Mouse (Mus musculus) gastrocnemius, adult 18-20 months (tissue): Measurements from ENCODE around the gene Pigb. TPM values are rescaled to one million over a fixed set of nuclear protein-coding genes. Genes with fewer than 3 reads are reported as not detected.

Source experiments
- DNase-seq: peaks from one replicate; pipeline ENCODE4 v3.0.0; 2021; ENCODE audit warnings: low spot score
- microRNA-seq: library from miRNA; unstranded; fragments of <30 nt; microRNA quantifications from one replicate; pipeline ENCODE4 v1.2.0, GENCODE M21; 2021
- total RNA-seq, 2 experiments: library from RNA; stranded (reverse); gene quantifications; 2 replicates each; pipeline ENCODE4 v1.2.3; 2021

The Pigb gene
- total RNA-seq, 2 experiments from 2014 or later, result 3.3 to 3.7 TPM

GRCm38 (mm10) chr9:72996167-72996566 lies 44.0 kb downstream of the Pigb start:
- DNase-seq, result peak; percentile 18

- DNase-seq, result no peak
Observed at GRCm38 (mm10) chr9:72992576-72992975, 47.6 kb downstream of the Pigb start.

- no peak for DNase-seq
Observed at GRCm38 (mm10) chr9:72991420-72991819, 48.8 kb downstream of the Pigb start.

- DNase-seq, result no peak
Observed at GRCm38 (mm10) chr9:72988706-72989105, 51.5 kb downstream of the Pigb start.

- DNase-seq, result no peak
Observed at GRCm38 (mm10) chr9:72987703-72988102, 52.5 kb downstream of the Pigb start.

GRCm38 (mm10) chr9:72985250-72986220 lies 54.6 kb downstream of the Pigb start, which contains the start of the genes Ccpg1os and Ccpg1:
Gene Ccpg1os, minus strand, starts transcription at chr9:72985382.
Gene Ccpg1, plus strand, starts transcription at chr9:72985429.
- peak; percentile 95 for DNase-seq

- no peak for DNase-seq
Observed at GRCm38 (mm10) chr9:72983066-72983465, 57.1 kb downstream of the Pigb start.

GRCm38 (mm10) chr9:72975242-72975641 lies 64.9 kb downstream of the Pigb start:
- DNase-seq, result no peak

- no peak for DNase-seq
Observed at GRCm38 (mm10) chr9:72974734-72975133, 65.4 kb downstream of the Pigb start.

GRCm38 (mm10) chr9:72972984-72973383 lies 67.2 kb downstream of the Pigb start:
- DNase-seq, result no peak

GRCm38 (mm10) chr9:72972435-72972834 lies 67.7 kb downstream of the Pigb start:
- DNase-seq, result no peak

- no peak for DNase-seq
Observed at GRCm38 (mm10) chr9:72969874-72970273, 70.3 kb downstream of the Pigb start.

GRCm38 (mm10) chr9:72968349-72969061 lies 71.7 kb downstream of the Pigb start:
- DNase-seq, result peak; percentile 34

- no peak for DNase-seq
Observed at GRCm38 (mm10) chr9:72961959-72962358, 78.2 kb downstream of the Pigb start.

GRCm38 (mm10) chr9:72961346-72961745 lies 78.8 kb downstream of the Pigb start:
- no peak for DNase-seq

GRCm38 (mm10) chr9:72958521-72959450 lies 81.4 kb downstream of the Pigb start, which contains the start of the genes Dyx1c1 and Gm44503:
Gene Dyx1c1, plus strand, starts transcription at chr9:72958785.
Gene Gm44503, plus strand, starts transcription at chr9:72958852.
- DNase-seq, result peak; percentile 72

Small RNA genes lying within 50 kb of the gene (microRNA-seq; reads per million reads assigned to microRNA genes)
- gene Gm27353, result not detected

Other genes with a start within 250 kb of the Pigb start
- gene Prtg, start 233.5 kb downstream of the Pigb start, total RNA-seq, result under 1 TPM; 0.02 to 0.07 TPM
- gene Pygo1, start 114.7 kb downstream of the Pigb start, total RNA-seq, result 10 to 100 TPM; 14.6 to 14.9 TPM
- 1 to 10 TPM in 1 of 2 experiments, under 1 TPM in 1; 1.00 to 1.0 TPM for gene Dyx1c1, start 81.6 kb downstream of the Pigb start, total RNA-seq
- gene Gm44503, start 81.5 kb downstream of the Pigb start, total RNA-seq, result not detected
- 10 to 100 TPM; 11.4 to 13.2 TPM for gene Ccpg1os, start 55.0 kb downstream of the Pigb start, total RNA-seq
- 10 to 100 TPM; 87.4 to 93.7 TPM for gene Ccpg1, start 54.9 kb downstream of the Pigb start, total RNA-seq
- 1 to 10 TPM; 1.3 to 2.0 TPM for gene Rab27a, start 4.5 kb upstream of the Pigb start, total RNA-seq
- not detected for gene Khdc3, start 61.5 kb upstream of the Pigb start, total RNA-seq
- gene Gm20509, start 62.1 kb upstream of the Pigb start, total RNA-seq, result not detected
- gene Rsl24d1, start 73.0 kb upstream of the Pigb start, total RNA-seq, result 10 to 100 TPM; 34.5 to 36.7 TPM